Mouse (Mus musculus) midbrain, postnatal 0 days (tissue): Measurements from ENCODE around the gene Rnf144a. TPM values are rescaled to one million over a fixed set of nuclear protein-coding genes. Genes with fewer than 3 reads are reported as not detected.
A peak's percentile ranks its signal among the peaks of the same experiment; 100 is the strongest.

Experiments
- ATAC-seq: fragments of 200-750 bp; cut with Nextera tagmentation; 2 replicates; pipeline ENCODE4 v1.8.0; 2017; ENCODE audit warnings: moderate number of reproducible peaks, mild to moderate bottlenecking, moderate TSS enrichment, moderate library complexity; ENCODE audit not compliant: low FRiP score
- DNase-seq: peaks from one replicate; pipeline ENCODE4 v3.0.0-alpha.2; 2015; ENCODE audit warnings: low spot score
- H3K27ac ChIP-seq: fragments of 300-500 bp; sonication (generic); 2 replicates; pipeline ENCODE4 v1.5.1; 2014; ENCODE audit warnings: low read depth, mild to moderate bottlenecking, low read length, mixed read lengths
- H3K27me3 ChIP-seq: fragments of 300-500 bp; sonication (generic); 2 replicates; pipeline ENCODE4 v1.6.1; 2014; ENCODE audit warnings: low read length, control low read depth, mixed read lengths; ENCODE audit not compliant: insufficient read depth
- H3K36me3 ChIP-seq: fragments of 300-500 bp; sonication (generic); 2 replicates; pipeline ENCODE4 v1.6.1; 2014; ENCODE audit warnings: low read length, control low read depth, mixed read lengths; ENCODE audit not compliant: insufficient read depth
- H3K4me1 ChIP-seq: fragments of 300-500 bp; sonication (generic); 2 replicates; pipeline ENCODE4 v1.6.1; 2014; ENCODE audit warnings: mild to moderate bottlenecking, control low read depth, antibody characterized with exemption, low read length, mixed read lengths; ENCODE audit not compliant: insufficient read depth
- H3K4me2 ChIP-seq: fragments of 300-500 bp; sonication (generic); 2 replicates; pipeline ENCODE4 v1.6.1; 2014; ENCODE audit warnings: low read depth, mild to moderate bottlenecking, low read length, mixed read lengths; ENCODE audit not compliant: poor library complexity, severe bottlenecking
- H3K4me3 ChIP-seq: fragments of 300-500 bp; sonication (generic); 2 replicates; pipeline ENCODE4 v1.5.1; 2014; ENCODE audit warnings: low read depth, mild to moderate bottlenecking, low read length, moderate library complexity
- H3K9ac ChIP-seq: fragments of 300-500 bp; sonication (generic); replicated peaks from 2 replicates; pipeline ENCODE4 v1.6.1; 2014; ENCODE audit warnings: mild to moderate bottlenecking, low read length, moderate library complexity, mixed read lengths; ENCODE audit not compliant: poor library complexity, severe bottlenecking
- H3K9me3 ChIP-seq: fragments of 300-500 bp; sonication (generic); 2 replicates; pipeline ENCODE4 v1.6.1; 2016; ENCODE audit warnings: low read length, control low read depth
- CTCF ChIP-seq: IDR thresholded peaks from 2 replicates; pipeline ENCODE4 v1.5.1; 2016; ENCODE audit warnings: antibody characterized with exemption, mild to moderate bottlenecking
- WGBS: fragments of 180-500 bp; shearing (Covaris S2); extraction: QIAGEN DNeasy Blood & Tissue Kit; methylation state at CpG from one replicate; pipeline ENCODE4 v1.1.7; 2014; 5-methylcytosine and 5-hydroxymethylcytosine counted together
- polyA plus RNA-seq: library from polyadenylated mRNA; unstranded; fragments of >200 nt; fragmentation: Nextera tagmentation; extraction: Ambion mirVana; gene quantifications from 2 replicates; pipeline ENCODE4 v1.2.1, GENCODE M21; 2015
- total RNA-seq: library from RNA; depleted of rRNA; stranded (reverse); fragments of >200 nt; gene quantifications from 2 replicates; pipeline ENCODE4 v1.2.3, GENCODE M21; 2014

The Rnf144a gene
- total and polyA plus RNA-seq, 2 experiments from 2014 or later, result 22.0 to 32.0 TPM

GRCm38 (mm10) chr12:26356191-26356590 lies 58.9 kb downstream of the Rnf144a start:
- no peaks in the 10 kb centered on the region for H3K9me3 ChIP-seq
- ATAC-seq (no peak), DNase-seq (no peak)
- TF ChIP-seq CTCF, result no peak
- no peak overlapping the region for H3K9ac ChIP-seq
- H3K4me2 ChIP-seq, result no peak overlapping the region
- no peak overlapping the region for H3K4me3 ChIP-seq
- H3K27ac ChIP-seq, result no peak overlapping the region
- WGBS, result 87% methylated on average over 7 of the region's 7 CpGs
- H3K4me1 ChIP-seq, result peaks cover 6% of the 10 kb centered on the region; the same call in 1 of the 2 replicates
- H3K27me3 ChIP-seq, result no peaks in the 10 kb centered on the region
- 0 out of 2 replicates have a peak, but pooled peaks cover 5% of the 10 kb centered on the region for H3K36me3 ChIP-seq

GRCm38 (mm10) chr12:26351321-26351720 lies 63.7 kb downstream of the Rnf144a start:
- Histone ChIP-seq H3K9ac (no peak overlapping the region), H3K9me3 (no peaks in the 10 kb centered on the region), H3K4me3 (no peak overlapping the region), H3K4me2 (no peak overlapping the region), H3K36me3 (0 out of 2 replicates have a peak, but pooled peaks cover 5% of the 10 kb centered on the region), H3K27me3 (no peaks in the 10 kb centered on the region), H3K27ac (peak overlapping the region; percentile 55), H3K4me1 (peaks cover 6% of the 10 kb centered on the region; the same call in 1 of the 2 replicates)
- peak; percentile 61 for DNase-seq
- no peak for ATAC-seq
- WGBS, result 26% methylated on average over 3 of the region's 3 CpGs
- TF ChIP-seq CTCF, result no peak

- Histone ChIP-seq H3K27me3 (no peaks in the 10 kb centered on the region), H3K27ac (no peak overlapping the region; the same call in 1 of the 2 replicates), H3K4me1 (no peaks in the 10 kb centered on the region), H3K4me2 (no peak overlapping the region), H3K9ac (no peak overlapping the region), H3K4me3 (no peak overlapping the region), H3K36me3 (no peaks in the 10 kb centered on the region), H3K9me3 (no peaks in the 10 kb centered on the region)
- no peak for TF ChIP-seq CTCF
- DNase-seq (no peak), ATAC-seq (no peak)
- 93% methylated on average over 5 of the region's 5 CpGs for WGBS
Measured at GRCm38 (mm10) chr12:26344408-26344807, 70.6 kb downstream of the Rnf144a start.

- H3K9me3 ChIP-seq, result no peaks in the 10 kb centered on the region
- H3K36me3 ChIP-seq, result no peaks in the 10 kb centered on the region
- no peak for ATAC-seq
- DNase-seq, result no peak
- no peak overlapping the region for H3K4me2 ChIP-seq
- 71% methylated on average over 2 of the region's 2 CpGs for WGBS
- no peak overlapping the region for H3K27ac ChIP-seq
- no peaks in the 10 kb centered on the region for H3K4me1 ChIP-seq
- H3K27me3 ChIP-seq, result no peaks in the 10 kb centered on the region
- no peak overlapping the region for H3K9ac ChIP-seq
- no peak for TF ChIP-seq CTCF
- H3K4me3 ChIP-seq, result no peak overlapping the region
Measured at GRCm38 (mm10) chr12:26343131-26343530, 71.9 kb downstream of the Rnf144a start.

GRCm38 (mm10) chr12:26342663-26343062 lies 72.4 kb downstream of the Rnf144a start:
- DNase-seq, result no peak
- Histone ChIP-seq H3K9me3 (no peaks in the 10 kb centered on the region), H3K4me2 (no peak overlapping the region), H3K27me3 (no peaks in the 10 kb centered on the region), H3K4me3 (no peak overlapping the region), H3K9ac (no peak overlapping the region), H3K36me3 (0 out of 2 replicates have a peak, but pooled peaks cover 4% of the 10 kb centered on the region), H3K27ac (no peak overlapping the region), H3K4me1 (no peaks in the 10 kb centered on the region)
- no peak for TF ChIP-seq CTCF
- ATAC-seq, result no peak
- 86% methylated on average over 3 of the region's 3 CpGs for WGBS

- no peaks in the 10 kb centered on the region for H3K4me1 ChIP-seq
- 0 out of 2 replicates have a peak, but pooled peaks cover 5% of the 10 kb centered on the region for H3K36me3 ChIP-seq
- H3K4me3 ChIP-seq, result no peak overlapping the region
- H3K27me3 ChIP-seq, result no peaks in the 10 kb centered on the region
- DNase-seq (no peak), ATAC-seq (no peak)
- H3K9ac ChIP-seq, result no peak overlapping the region
- TF ChIP-seq CTCF, result no peak
- H3K4me2 ChIP-seq, result no peak overlapping the region
- H3K9me3 ChIP-seq, result no peaks in the 10 kb centered on the region
- no peak overlapping the region for H3K27ac ChIP-seq
- WGBS, result 88% methylated on average over 4 of the region's 4 CpGs
Measured at GRCm38 (mm10) chr12:26342086-26342485, 73.0 kb downstream of the Rnf144a start.
